Mouse (Mus musculus): ENCODE measurements around the gene Cela2a.

Gene Cela2a

GRCm38 (mm10) chr4:141766668-141767352, 59.1 kb downstream of the Cela2a start:
- DNase-seq (ENCODE audit: low spot score in 2 of 2): no peak

GRCm38 (mm10) chr4:141766316-141766667, 59.7 kb downstream of the Cela2a start:
- DNase-seq (ENCODE audit: low spot score in 2 of 2): no peak

DNA sequence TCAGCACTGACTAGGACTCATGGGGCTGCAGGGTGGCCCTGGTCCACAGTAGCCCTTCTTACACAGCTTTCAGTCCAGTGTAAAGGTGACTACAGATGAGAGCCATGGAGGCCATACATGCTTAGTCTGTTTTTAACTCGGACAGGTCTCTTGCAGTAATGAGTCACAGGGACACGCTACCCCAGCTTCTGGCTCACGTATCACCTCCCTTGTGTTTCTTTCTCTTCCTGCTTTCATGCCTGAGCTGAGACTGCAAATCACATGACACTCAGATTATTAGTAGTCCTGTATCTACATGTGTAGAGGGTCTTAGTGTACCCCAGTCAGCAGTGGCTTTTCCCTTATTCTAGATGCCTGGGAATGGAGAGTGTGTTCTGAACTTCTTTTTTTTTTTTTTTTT, 61.0 kb downstream of the Cela2a start:
- DNase-seq (ENCODE audit: low spot score in 2 of 2): no peak

Measured in urinary bladder, postnatal 36 days (tissue).